Mouse (Mus musculus) Patski (cell line): ENCODE data around the gene 4930558K02Rik. TPM values are rescaled to one million over a fixed set of nuclear protein-coding genes. Genes with fewer than 3 reads are reported as not detected.
A peak's percentile ranks its signal among the peaks of the same experiment; 100 is the strongest.

Experiments
- ATAC-seq: fragments of 100-300 bp; one replicate; pipeline ENCODE4 v1.8.0; 2021
- CTCF ChIA-PET: fragments of 350-600 bp; sonication (Branson Sonifier 250); formaldehyde crosslinking; loops from one replicate; lab custom pipeline; 2022; ENCODE audit warnings: inconsistent platforms; lab: Charles Lee
- POLR2A ChIA-PET: fragments of 350-600 bp; sonication (Branson Sonifier 250); formaldehyde crosslinking; loops from one replicate; lab custom pipeline; 2022; ENCODE audit warnings: antibody characterized with exemption, inconsistent platforms; lab: Charles Lee
- DNase-seq: peaks from one replicate; pipeline ENCODE4 v3.0.0-alpha.2; 2011; ENCODE audit warnings: low read depth, low spot score
- H3K27me3 ChIP-seq: fragments of 371-371 bp; one replicate; pipeline ENCODE4 v1.5.1; 2021
- CTCF ChIP-seq: fragments of 100-300 bp; IDR thresholded peaks from one replicate; pipeline ENCODE4 v1.5.1; 2021
- in situ Hi-C: fragments of 300-500 bp; cut with MboI; formaldehyde crosslinking; loops from 3 replicates; pipeline ENCODE4 v1.11.1; 2018; ENCODE audit warnings: low pct_unique_long_range_greater_than_20kb, mixed read lengths
- polyA plus RNA-seq: library from polyadenylated mRNA; unstranded; gene quantifications from one replicate; pipeline ENCODE4 v1.2.3, GENCODE M21; 2021

The 4930558K02Rik gene
- polyA plus RNA-seq = not detected

- no peaks in the 10 kb centered on the region for H3K27me3 ChIP-seq
- no peak for TF ChIP-seq CTCF
- ChIA-PET POLR2A (interaction anchor here (0.6 kb wide), 1 partner anchor 165 kb away, joined by 3 read pairs; no protein-coding TSS in a partner anchor), CTCF (interaction anchor here (0.9 to 1.3 kb wide), 2 partner anchors 10 to 14 kb away, joined by 3 read pairs; partner anchors contain the start of gene Pigc)
- no peak for ATAC-seq
- DNase-seq = no peak
- in situ Hi-C loops = loop anchor here (25.0 kb wide), 1 partner anchor 558 kb away; the partner anchor contains the start of gene Mettl13
Measured at GRCm38 (mm10) chr1:161979536-161979935, at the start of gene 4930558K02Rik. 4930558K02Rik (minus strand) TSS chr1:161979636.

GRCm38 (mm10) chr1:162023681-162024270 is 44.3 kb upstream of the 4930558K02Rik start:
- in situ Hi-C loops = no loop called here
- ChIA-PET CTCF (no interaction called here), POLR2A (interaction anchor here (0.6 kb wide), 1 partner anchor 605 kb away, joined by 4 read pairs; no protein-coding TSS in a partner anchor)
- DNase-seq = no peak
- no peaks in the 10 kb centered on the region for H3K27me3 ChIP-seq
- TF ChIP-seq CTCF = no peak
- ATAC-seq = no peak

- POLR2A ChIA-PET = no interaction called here
- in situ Hi-C loops = no loop called here
- no peak for TF ChIP-seq CTCF
- H3K27me3 ChIP-seq = no peaks in the 10 kb centered on the region
- DNase-seq = no peak
- CTCF ChIA-PET = interaction anchor here (1.2 kb wide), 1 partner anchor 8 kb away, joined by 4 read pairs; no protein-coding TSS in a partner anchor
- ATAC-seq = no peak
Measured at GRCm38 (mm10) chr1:162020766-162021165, 41.3 kb upstream of the 4930558K02Rik start.

- ChIA-PET POLR2A (no interaction called here), CTCF (interaction anchor here (1.2 kb wide), 1 partner anchor 9 kb away, joined by 4 read pairs; no protein-coding TSS in a partner anchor)
- TF ChIP-seq CTCF = no peak
- DNase-seq (no peak), ATAC-seq (no peak)
- in situ Hi-C loops = no loop called here
- no peaks in the 10 kb centered on the region for H3K27me3 ChIP-seq
Measured at GRCm38 (mm10) chr1:162020303-162020731, 40.9 kb upstream of the 4930558K02Rik start.

- CTCF ChIA-PET = interaction anchor here (0.7 to 1.8 kb wide), 4 partner anchors 11 to 295 kb away, joined by 3 to 9 read pairs (median 4); no protein-coding TSS in a partner anchor
- in situ Hi-C loops = no loop called here
- DNase-seq (no peak), ATAC-seq (no peak)
- TF ChIP-seq CTCF = no peak
- POLR2A ChIA-PET = no interaction called here
- H3K27me3 ChIP-seq = no peaks in the 10 kb centered on the region
Measured at GRCm38 (mm10) chr1:162018601-162018977, 39.2 kb upstream of the 4930558K02Rik start.

GRCm38 (mm10) chr1:162017975-162018600 is 38.7 kb upstream of the 4930558K02Rik start:
- POLR2A ChIA-PET = no interaction called here
- CTCF ChIA-PET = interaction anchor here (0.7 to 1.8 kb wide), 5 partner anchors 12 to 295 kb away, joined by 3 to 9 read pairs (median 3); no protein-coding TSS in a partner anchor
- in situ Hi-C loops = no loop called here
- H3K27me3 ChIP-seq = no peaks in the 10 kb centered on the region
- DNase-seq = no peak
- ATAC-seq = no peak
- no peak for TF ChIP-seq CTCF

- no peak for ATAC-seq
Measured at GRCm38 (mm10) chr1:162016982-162017381, 37.5 kb upstream of the 4930558K02Rik start.

GRCm38 (mm10) chr1:162015247-162015862 is 35.9 kb upstream of the 4930558K02Rik start:
- POLR2A ChIA-PET = no interaction called here
- DNase-seq = peak; percentile 55
- no peaks in the 10 kb centered on the region for H3K27me3 ChIP-seq
- in situ Hi-C loops = no loop called here
- peak; percentile 67 for ATAC-seq
- CTCF ChIA-PET = interaction anchor here (1.1 to 1.4 kb wide), 3 partner anchors 12 to 298 kb away, joined by 3 to 6 read pairs (median 4); no protein-coding TSS in a partner anchor
- no peak for TF ChIP-seq CTCF

More at GRCm38 (mm10) chr1:162016982-162017381, 37.5 kb upstream of the 4930558K02Rik start:
- no peak for TF ChIP-seq CTCF
- in situ Hi-C loops = no loop called here
- ChIA-PET POLR2A (interaction anchor here (0.7 kb wide), 1 partner anchor 27 kb away, joined by 3 read pairs; no protein-coding TSS in a partner anchor), CTCF (interaction anchor here (1.7 to 1.8 kb wide), 2 partner anchors 10 to 13 kb away, joined by 5 to 9 read pairs; no protein-coding TSS in a partner anchor)
- no peak for DNase-seq
- no peaks in the 10 kb centered on the region for H3K27me3 ChIP-seq

GRCm38 (mm10) chr1:162013561-162013960 is 34.1 kb upstream of the 4930558K02Rik start:
- ChIA-PET POLR2A (no interaction called here), CTCF (no interaction called here)
- no peaks in the 10 kb centered on the region for H3K27me3 ChIP-seq
- no peak for DNase-seq
- ATAC-seq = no peak
- TF ChIP-seq CTCF = no peak
- in situ Hi-C loops = no loop called here
